Mouse (Mus musculus) erythroblast, embryonic 14.5 days (primary cell): ENCODE data around the gene Dnajc5. TPM values are rescaled to one million over a fixed set of nuclear protein-coding genes. Genes with fewer than 3 reads are reported as not detected.
A peak's percentile ranks its signal among the peaks of the same experiment; 100 is the strongest.
"Not testable (repeated sequence)": the region's sequence is repeated elsewhere in the genome, so short reads cannot be mapped to it uniquely, and the experiment has no call there.

ENCODE experiments used
- H3K27me3 ChIP-seq: 2 replicates; pipeline ENCODE4 v1.6.1; 2012; ENCODE audit warnings: inconsistent platforms; ENCODE audit not compliant: control insufficient read depth
- H3K36me3 ChIP-seq: 2 replicates; pipeline ENCODE4 v1.6.1; 2012; ENCODE audit warnings: mild to moderate bottlenecking, inconsistent platforms; ENCODE audit not compliant: control insufficient read depth
- H3K4me1 ChIP-seq: 2 replicates; pipeline ENCODE4 v1.6.1; 2012; ENCODE audit warnings: inconsistent platforms; ENCODE audit not compliant: control insufficient read depth
- H3K4me3 ChIP-seq: replicated peaks from 2 replicates; pipeline ENCODE3; 2012; ENCODE audit warnings: moderate library complexity, mild to moderate bottlenecking, inconsistent platforms
- H3K9me3 ChIP-seq: 2 replicates; pipeline ENCODE4 v1.6.1; 2012; ENCODE audit warnings: low read length, inconsistent platforms, mixed read lengths; ENCODE audit not compliant: control insufficient read depth
- GATA1 ChIP-seq: IDR thresholded peaks from 2 replicates; pipeline ENCODE4 v1.6.1; 2012; ENCODE audit warnings: low read length, inconsistent platforms, mixed read lengths
- TAL1 ChIP-seq: IDR thresholded peaks from 3 replicates; pipeline ENCODE4 v1.6.1; 2012; ENCODE audit warnings: low read length, inconsistent platforms, mixed read lengths
- polyA plus RNA-seq: library from polyadenylated mRNA; stranded (reverse); fragments of >175 nt; gene quantifications from 2 replicates; pipeline ENCODE4 v1.2.3, GENCODE M21; 2012

Gene Dnajc5
- polyA plus RNA-seq, 1 experiment = 0.93 TPM

GRCm38 (mm10) chr2:181491432-181492205 lies 28.7 kb upstream of the Dnajc5 start:
- no peak for TF ChIP-seq GATA1
- no peak for TF ChIP-seq TAL1
- Histone ChIP-seq H3K4me3 (peak overlapping the region; percentile 2), H3K27me3 (no peaks in the 10 kb centered on the region), H3K36me3 (no peaks in the 10 kb centered on the region), H3K9me3 (no peaks in the 10 kb centered on the region), H3K4me1 (peaks cover 40% of the 10 kb centered on the region)

GRCm38 (mm10) chr2:181492206-181492605 lies 28.1 kb upstream of the Dnajc5 start:
- H3K4me3 ChIP-seq = no peak overlapping the region
- no peaks in the 10 kb centered on the region for H3K36me3 ChIP-seq
- H3K4me1 ChIP-seq = peaks cover 38% of the 10 kb centered on the region
- no peaks in the 10 kb centered on the region for H3K9me3 ChIP-seq
- no peak for TF ChIP-seq GATA1
- TF ChIP-seq TAL1 = no peak
- H3K27me3 ChIP-seq = no peaks in the 10 kb centered on the region

GRCm38 (mm10) chr2:181493156-181493927 lies 26.9 kb upstream of the Dnajc5 start, which contains the start of gene Abhd16b:
TSS of gene Abhd16b (plus strand) at chr2:181493206.
- no peak within 1 kb of the TSS for H3K4me3 ChIP-seq
- TF ChIP-seq GATA1 (no peak), TAL1 (no peak)
- no peaks in the 10 kb centered on the region for H3K9me3 ChIP-seq
- no peaks in the 10 kb centered on the region for H3K27me3 ChIP-seq
- H3K36me3 ChIP-seq = peaks cover 1% of the 10 kb centered on the region; the same call in 1 of the 2 replicates
- H3K4me1 ChIP-seq = peaks cover 44% of the 10 kb centered on the region

- Histone ChIP-seq H3K27me3 (no peaks in the 10 kb centered on the region), H3K9me3 (no peaks in the 10 kb centered on the region), H3K36me3 (peaks cover 7% of the 10 kb centered on the region), H3K4me1 (peaks cover 53% of the 10 kb centered on the region), H3K4me3 (no peak overlapping the region)
- TF ChIP-seq TAL1 = no peak
- no peak for TF ChIP-seq GATA1
Observed at GRCm38 (mm10) chr2:181494266-181494945, 25.9 kb upstream of the Dnajc5 start.

GRCm38 (mm10) chr2:181495845-181496244 lies 24.4 kb upstream of the Dnajc5 start:
- Histone ChIP-seq H3K4me1 (peaks cover 56% of the 10 kb centered on the region), H3K36me3 (peaks cover 21% of the 10 kb centered on the region), H3K4me3 (peak overlapping the region; percentile 85)
- not testable (repeated sequence) for H3K27me3 ChIP-seq, H3K9me3 ChIP-seq

- peaks cover 26% of the 10 kb centered on the region for H3K36me3 ChIP-seq
- no peaks in the 10 kb centered on the region for H3K27me3 ChIP-seq
- H3K4me1 ChIP-seq = peaks cover 56% of the 10 kb centered on the region
- no peaks in the 10 kb centered on the region for H3K9me3 ChIP-seq
- H3K4me3 ChIP-seq = peak overlapping the region; percentile 85
- TF ChIP-seq TAL1 (no peak), GATA1 (no peak)
Observed at GRCm38 (mm10) chr2:181496281-181496680, 24.0 kb upstream of the Dnajc5 start.

GRCm38 (mm10) chr2:181496831-181497547 lies 23.3 kb upstream of the Dnajc5 start, which contains the start of gene Tpd52l2:
TSS of gene Tpd52l2 (plus strand) at chr2:181497142.
- no peak for TF ChIP-seq TAL1
- TF ChIP-seq GATA1 = no peak
- no peaks in the 10 kb centered on the region for H3K27me3 ChIP-seq

GRCm38 (mm10) chr2:181497548-181497875 lies 22.8 kb upstream of the Dnajc5 start:
- H3K4me1 ChIP-seq = peaks cover 45% of the 10 kb centered on the region
- H3K36me3 ChIP-seq = peaks cover 38% of the 10 kb centered on the region
- no peaks in the 10 kb centered on the region for H3K9me3 ChIP-seq
- no peak for TF ChIP-seq TAL1
- TF ChIP-seq GATA1 = no peak
- peak overlapping the region; percentile 85 for H3K4me3 ChIP-seq
- no peaks in the 10 kb centered on the region for H3K27me3 ChIP-seq

More at GRCm38 (mm10) chr2:181496831-181497547, 23.3 kb upstream of the Dnajc5 start, which contains the start of gene Tpd52l2:
- H3K4me3 ChIP-seq = peak within 1 kb of the TSS; percentile 85
- H3K4me1 ChIP-seq = peaks cover 51% of the 10 kb centered on the region
- H3K9me3 ChIP-seq = no peaks in the 10 kb centered on the region
- peaks cover 33% of the 10 kb centered on the region for H3K36me3 ChIP-seq
